Mouse (Mus musculus): ENCODE data around the gene Macrod2.

DNA sequence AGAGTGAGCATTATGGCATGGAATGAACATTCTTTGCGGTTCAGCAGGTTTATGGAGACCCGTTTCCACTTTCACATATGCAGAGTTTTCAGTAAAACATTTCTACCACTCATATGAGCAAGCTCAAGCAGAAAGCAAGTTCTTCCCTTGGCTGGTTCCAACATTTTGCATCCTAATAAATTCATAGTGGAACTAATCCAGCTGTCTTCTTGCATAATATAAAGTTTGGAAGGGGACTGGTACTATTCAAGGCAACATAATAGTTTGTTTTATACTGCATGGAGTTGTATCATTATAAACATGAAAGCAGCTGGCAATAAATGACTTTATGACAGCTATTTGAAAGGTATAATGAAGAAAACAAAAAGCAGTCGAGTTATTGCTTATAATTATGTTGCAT lies 1320.0 kb downstream of the Macrod2 start:
- TF ChIP-seq POLR2A (IDR thresholded peaks at IDR 0.05; ENCODE audit: control insufficient read depth, low read depth, low read length) = no peak
- TF ChIP-seq CTCF (IDR thresholded peaks at IDR 0.05; ENCODE audit: control insufficient read depth, insufficient read depth, insufficient replicate concordance, low read depth, low read length) = no peak

All from testis, adult 2 months (tissue).